Mouse (Mus musculus): ENCODE data around the gene Wdr62. TPM values are rescaled to one million over a fixed set of nuclear protein-coding genes. Genes with fewer than 3 reads are reported as not detected.
"Not testable (repeated sequence)": the region's sequence is repeated elsewhere in the genome, so short reads cannot be mapped to it uniquely, and the experiment has no call there.

The Wdr62 gene
- polyA plus RNA-seq, 1 experiment from 2014 or later = 3.1 TPM

GRCm38 (mm10) chr7:30211025-30211424 is 69.2 kb downstream of the Wdr62 start:
- Histone ChIP-seq H3K27ac (ENCODE audit: low read depth) (no peak overlapping the region), H3K4me2 (ENCODE audit: low read depth, low read length) (no peak overlapping the region), H3K4me1 (ENCODE audit: insufficient read depth) (no peaks in the 10 kb centered on the region), H3K9ac (replicated peaks) (no peak overlapping the region), H3K9me3 (ENCODE audit: low read length) (no peaks in the 10 kb centered on the region), H3K36me3 (replicated peaks; ENCODE audit: insufficient read depth, low read length) (no peaks in the 10 kb centered on the region), H3K4me3 (ENCODE audit: low read depth, low read length) (no peak overlapping the region), H3K27me3 (ENCODE audit: insufficient read depth, low read length) (no peaks in the 10 kb centered on the region)
- TF ChIP-seq CTCF (IDR thresholded peaks at IDR 0.05; ENCODE audit: low read depth) (no peak), EP300 (IDR thresholded peaks at IDR 0.05; ENCODE audit: low read depth) (no peak)
- DNase-seq (no peak), ATAC-seq (no peak)
- whole genome bisulfite sequencing (ENCODE audit: insufficient replicate concordance) = 45% methylated on average over 4 of the region's 4 CpGs

DNA sequence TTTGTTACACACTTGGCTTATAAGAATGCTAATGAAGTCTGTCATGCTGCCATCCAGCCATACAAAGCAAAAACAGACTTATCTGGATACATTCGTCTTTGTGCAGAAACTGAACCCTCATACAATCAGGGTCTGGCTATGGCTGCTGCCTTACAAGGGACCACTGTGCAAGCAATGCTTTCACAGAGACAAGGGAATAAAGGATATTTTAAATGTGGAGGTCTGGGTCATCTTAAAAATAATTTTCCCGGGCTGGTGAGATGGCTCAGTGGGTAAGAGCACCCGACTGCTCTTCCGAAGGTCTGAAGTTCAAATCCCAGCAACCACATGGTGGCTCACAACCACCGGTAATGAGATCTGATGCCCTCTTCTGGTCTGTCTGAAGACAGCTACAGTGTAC is 73.9 kb downstream of the Wdr62 start:
- not testable (repeated sequence) for H3K27ac ChIP-seq (ENCODE audit: low read depth); H3K4me1 ChIP-seq (ENCODE audit: insufficient read depth); H3K4me3 ChIP-seq (ENCODE audit: low read depth, low read length); H3K36me3 ChIP-seq (replicated peaks; ENCODE audit: insufficient read depth, low read length); H3K9ac ChIP-seq (replicated peaks); H3K4me2 ChIP-seq (ENCODE audit: low read depth, low read length); H3K9me3 ChIP-seq (ENCODE audit: low read length); H3K27me3 ChIP-seq (ENCODE audit: insufficient read depth, low read length); ATAC-seq; DNase-seq
- 41% methylated on average over 5 of the region's 5 CpGs for WGBS (ENCODE audit: insufficient replicate concordance)

GRCm38 (mm10) chr7:30205383-30205782 is 74.8 kb downstream of the Wdr62 start:
- ATAC-seq (no peak), DNase-seq (peak; percentile 66)
- no peaks in the 10 kb centered on the region for H3K4me1 ChIP-seq (ENCODE audit: insufficient read depth)
- H3K9me3 ChIP-seq (ENCODE audit: low read length) = no peaks in the 10 kb centered on the region
- H3K27me3 ChIP-seq (ENCODE audit: insufficient read depth, low read length) = no peaks in the 10 kb centered on the region
- H3K4me2 ChIP-seq (ENCODE audit: low read depth, low read length) = no peak overlapping the region
- H3K27ac ChIP-seq (ENCODE audit: low read depth) = no peak overlapping the region
- 7% methylated on average over 2 of the region's 2 CpGs for WGBS (ENCODE audit: insufficient replicate concordance)
- no peak overlapping the region for H3K4me3 ChIP-seq (ENCODE audit: low read depth, low read length)
- H3K9ac ChIP-seq (replicated peaks) = no peak overlapping the region
- TF ChIP-seq CTCF (IDR thresholded peaks at IDR 0.05; ENCODE audit: low read depth) = peak; percentile 93
- TF ChIP-seq EP300 (IDR thresholded peaks at IDR 0.05; ENCODE audit: low read depth) = no peak
- no peaks in the 10 kb centered on the region for H3K36me3 ChIP-seq (replicated peaks; ENCODE audit: insufficient read depth, low read length)

DNA sequence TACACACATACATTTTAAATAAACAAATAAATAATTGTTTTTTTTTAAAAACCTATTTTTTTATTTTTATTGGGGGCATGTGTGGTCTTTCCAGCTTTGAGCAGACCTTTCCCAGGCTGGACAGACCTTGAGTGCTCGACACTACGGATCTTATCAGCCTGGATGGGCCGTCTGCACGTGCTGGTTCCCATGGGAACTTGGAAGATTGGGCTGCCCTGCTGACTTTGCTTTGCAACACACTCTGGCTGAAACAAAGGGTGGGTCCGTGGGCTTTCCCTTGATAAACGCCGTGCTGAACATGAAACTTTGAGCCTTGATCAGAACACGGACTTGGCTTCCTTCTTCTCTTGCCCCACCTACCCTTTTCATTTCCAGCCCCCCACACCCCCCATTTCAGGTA is 75.8 kb downstream of the Wdr62 start:
- Histone ChIP-seq H3K4me3 (ENCODE audit: low read depth, low read length) (no peak overlapping the region), H3K27ac (ENCODE audit: low read depth) (no peak overlapping the region), H3K9me3 (ENCODE audit: low read length) (no peaks in the 10 kb centered on the region), H3K27me3 (ENCODE audit: insufficient read depth, low read length) (no peaks in the 10 kb centered on the region), H3K9ac (replicated peaks) (no peak overlapping the region), H3K4me2 (ENCODE audit: low read depth, low read length) (no peak overlapping the region), H3K4me1 (ENCODE audit: insufficient read depth) (no peaks in the 10 kb centered on the region), H3K36me3 (replicated peaks; ENCODE audit: insufficient read depth, low read length) (no peaks in the 10 kb centered on the region)
- DNase-seq (no peak), ATAC-seq (no peak)
- 32% methylated on average over 8 of the region's 8 CpGs for WGBS (ENCODE audit: insufficient replicate concordance)
- TF ChIP-seq CTCF (IDR thresholded peaks at IDR 0.05; ENCODE audit: low read depth) = no peak
- TF ChIP-seq EP300 (IDR thresholded peaks at IDR 0.05; ENCODE audit: low read depth) = no peak

- H3K4me1 ChIP-seq (ENCODE audit: insufficient read depth) = 0 out of 2 replicates have a peak, but pooled peaks cover 3% of the 10 kb centered on the region
- H3K36me3 ChIP-seq (replicated peaks; ENCODE audit: insufficient read depth, low read length) = no peaks in the 10 kb centered on the region
- no peaks in the 10 kb centered on the region for H3K9me3 ChIP-seq (ENCODE audit: low read length)
- H3K4me2 ChIP-seq (ENCODE audit: low read depth, low read length) = no peak overlapping the region
- H3K9ac ChIP-seq (replicated peaks) = no peak overlapping the region
- no peaks in the 10 kb centered on the region for H3K27me3 ChIP-seq (ENCODE audit: insufficient read depth, low read length)
- TF ChIP-seq CTCF (IDR thresholded peaks at IDR 0.05; ENCODE audit: low read depth) = no peak
- TF ChIP-seq EP300 (IDR thresholded peaks at IDR 0.05; ENCODE audit: low read depth) = no peak
- ATAC-seq = no peak
- no peak for DNase-seq
- H3K27ac ChIP-seq (ENCODE audit: low read depth) = no peak overlapping the region
- 77% methylated on average over 11 of the region's 11 CpGs for WGBS (ENCODE audit: insufficient replicate concordance)
- no peak overlapping the region for H3K4me3 ChIP-seq (ENCODE audit: low read depth, low read length)
Measured at GRCm38 (mm10) chr7:30202895-30203690, 77.1 kb downstream of the Wdr62 start.

- H3K4me2 ChIP-seq (ENCODE audit: low read depth, low read length); H3K4me1 ChIP-seq (ENCODE audit: insufficient read depth); H3K27ac ChIP-seq (ENCODE audit: low read depth); H3K9ac ChIP-seq (replicated peaks); H3K36me3 ChIP-seq (replicated peaks; ENCODE audit: insufficient read depth, low read length); ATAC-seq; H3K9me3 ChIP-seq (ENCODE audit: low read length); H3K4me3 ChIP-seq (ENCODE audit: low read depth, low read length); H3K27me3 ChIP-seq (ENCODE audit: insufficient read depth, low read length); DNase-seq: not testable (repeated sequence)
- 88% methylated on average over 5 of the region's 5 CpGs for WGBS (ENCODE audit: insufficient replicate concordance)
Measured at GRCm38 (mm10) chr7:30200661-30201060, 79.6 kb downstream of the Wdr62 start.
